Mouse (Mus musculus): Measurements from ENCODE around the gene St5.

The St5 gene

GRCm38 (mm10) chr7:109610348-109610747 is 93.1 kb downstream of the St5 start:
- POLR2A ChIA-PET, result interaction anchor here (0.7 to 3.5 kb wide), 16 partner anchors 8 to 179 kb away, joined by 3 to 33 read pairs (median 4); partner anchors contain the start of gene Rpl27a (in 4 of the 4)
- CTCF ChIA-PET, result interaction anchor here in 1 of 4 experiments (0.9 kb wide), 1 partner anchor 9 kb away, joined by 4 read pairs; no protein-coding TSS in a partner anchor

- ChIA-PET POLR2A (interaction anchor here (0.7 to 3.5 kb wide), 20 partner anchors 9 to 180 kb away, joined by 3 to 33 read pairs (median 4); partner anchors contain the start of gene Rpl27a (in 4 of the 4)), CTCF (interaction anchor here in 1 of 4 experiments (0.9 to 1.2 kb wide), 2 partner anchors 9 to 279 kb away, joined by 3 to 4 read pairs; no protein-coding TSS in a partner anchor)
These were observed 93.7 kb downstream of the St5 start for GRCm38 (mm10) chr7:109609565-109610345.

GRCm38 (mm10) chr7:109608831-109609230 is 94.6 kb downstream of the St5 start:
- ChIA-PET POLR2A (interaction anchor here (0.7 to 3.5 kb wide), 18 partner anchors 8 to 172 kb away, joined by 3 to 33 read pairs (median 4); partner anchors contain the start of genes Rpl27a (in 2 of the 4) and Nrip3 (in 1 of the 4)), CTCF (interaction anchor here in 2 of 4 experiments (0.6 to 1.2 kb wide), 5 partner anchors 59 to 315 kb away, joined by 3 to 17 read pairs (median 5); no protein-coding TSS in a partner anchor)

GRCm38 (mm10) chr7:109606994-109607610 is 96.3 kb downstream of the St5 start:
- POLR2A ChIA-PET, result interaction anchor here in 2 of 4 experiments (1.1 to 2.5 kb wide), 5 partner anchors 9 to 88 kb away, joined by 3 to 10 read pairs (median 4); partner anchors contain the start of gene Rpl27a (in 1 of the 2)
- CTCF ChIA-PET, result no interaction called here

GRCm38 (mm10) chr7:109602562-109602961 is 100.8 kb downstream of the St5 start:
- ChIA-PET CTCF (no interaction called here), POLR2A (interaction anchor here in 1 of 4 experiments (0.9 to 1.6 kb wide), 3 partner anchors 12 to 101 kb away, joined by 3 to 4 read pairs (median 3); partner anchors contain the start of genes Akip1 and St5)

GRCm38 (mm10) chr7:109602022-109602421 is 101.4 kb downstream of the St5 start:
- CTCF ChIA-PET, result no interaction called here

GRCm38 (mm10) chr7:109600702-109601101 is 102.7 kb downstream of the St5 start:
- CTCF ChIA-PET, result no interaction called here
- POLR2A ChIA-PET, result interaction anchor here in 3 of 4 experiments (0.8 to 1.9 kb wide), 18 partner anchors 8 to 386 kb away, joined by 3 to 10 read pairs (median 4); partner anchors contain the start of genes Rpl27a (in 3 of the 3) and Tmem41b (in 1 of the 3)

More at GRCm38 (mm10) chr7:109602022-109602421, 101.4 kb downstream of the St5 start:
- POLR2A ChIA-PET, result interaction anchor here in 2 of 4 experiments (0.8 to 1.9 kb wide), 6 partner anchors 11 to 101 kb away, joined by 3 to 7 read pairs (median 4); partner anchors contain the start of genes Akip1 (in 1 of the 2) and St5 (in 1 of the 2)

- ChIA-PET CTCF (interaction anchor here in 1 of 4 experiments (0.6 kb wide), 1 partner anchor 14 kb away, joined by 3 read pairs; no protein-coding TSS in a partner anchor), POLR2A (interaction anchor here in 3 of 4 experiments (0.8 to 1.9 kb wide), 18 partner anchors 9 to 387 kb away, joined by 3 to 10 read pairs (median 4); partner anchors contain the start of genes Rpl27a (in 3 of the 3) and Tmem41b (in 1 of the 3))
These were observed 103.4 kb downstream of the St5 start for GRCm38 (mm10) chr7:109599998-109600397.

- POLR2A ChIA-PET, result interaction anchor here in 3 of 4 experiments (0.7 to 2.7 kb wide), 16 partner anchors 11 to 77 kb away, joined by 3 to 9 read pairs (median 4); partner anchors contain the start of gene Rpl27a (in 3 of the 3)
- CTCF ChIA-PET, result interaction anchor here in 1 of 4 experiments (0.6 kb wide), 1 partner anchor 108 kb away, joined by 3 read pairs; the partner anchor contains the start of genes Akip1 and St5
These were observed 108.4 kb downstream of the St5 start for GRCm38 (mm10) chr7:109594845-109595531.

- ChIA-PET POLR2A (interaction anchor here in 3 of 4 experiments (0.7 to 2.7 kb wide), 13 partner anchors 12 to 76 kb away, joined by 3 to 9 read pairs (median 4); partner anchors contain the start of gene Rpl27a (in 3 of the 3)), CTCF (interaction anchor here in 1 of 4 experiments (0.6 kb wide), 1 partner anchor 354 kb away, joined by 3 read pairs; no protein-coding TSS in a partner anchor)
These were observed 109.4 kb downstream of the St5 start for GRCm38 (mm10) chr7:109593992-109594391.

- POLR2A ChIA-PET, result interaction anchor here in 2 of 4 experiments (0.5 to 1.3 kb wide), 4 partner anchors 20 to 491 kb away, joined by 3 read pairs; partner anchors contain the start of gene Rpl27a (in 1 of the 2)
- CTCF ChIA-PET, result no interaction called here
These were observed 111.2 kb downstream of the St5 start for GRCm38 (mm10) chr7:109592184-109592583.

GRCm38 (mm10) chr7:109590576-109590975 is 112.8 kb downstream of the St5 start:
- POLR2A ChIA-PET, result interaction anchor here (0.6 to 3.3 kb wide), 19 partner anchors 10 to 459 kb away, joined by 3 to 14 read pairs (median 3); partner anchors contain the start of gene Rpl27a (in 2 of the 4)

GRCm38 (mm10) chr7:109588990-109589389 is 114.4 kb downstream of the St5 start:
- ChIA-PET POLR2A (interaction anchor here (0.5 to 3.3 kb wide), 13 partner anchors 10 to 70 kb away, joined by 3 to 14 read pairs (median 5); partner anchors contain the start of gene Rpl27a (in 2 of the 4)), CTCF (no interaction called here)

More at GRCm38 (mm10) chr7:109590576-109590975, 112.8 kb downstream of the St5 start:
- CTCF ChIA-PET, result interaction anchor here in 1 of 4 experiments (0.5 kb wide), 1 partner anchor 516 kb away, joined by 3 read pairs; no protein-coding TSS in a partner anchor

- POLR2A ChIA-PET, result interaction anchor here in 2 of 4 experiments (0.7 to 3.3 kb wide), 9 partner anchors 15 to 69 kb away, joined by 3 to 14 read pairs (median 5); partner anchors contain the start of gene Rpl27a (in 1 of the 2)
These were observed 115.3 kb downstream of the St5 start for GRCm38 (mm10) chr7:109588145-109588544.

GRCm38 (mm10) chr7:109584467-109584866 is 118.9 kb downstream of the St5 start:
- POLR2A ChIA-PET, result interaction anchor here in 3 of 4 experiments (0.5 to 1.7 kb wide), 7 partner anchors 9 to 78 kb away, joined by 3 to 8 read pairs (median 4); no protein-coding TSS in a partner anchor
- CTCF ChIA-PET, result no interaction called here

More at GRCm38 (mm10) chr7:109588145-109588544, 115.3 kb downstream of the St5 start:
- CTCF ChIA-PET, result interaction anchor here in 2 of 4 experiments (0.6 kb wide), 2 partner anchors 436 to 437 kb away, joined by 4 to 7 read pairs; no protein-coding TSS in a partner anchor

GRCm38 (mm10) chr7:109580489-109580888 is 122.9 kb downstream of the St5 start:
- CTCF ChIA-PET, result no interaction called here
- POLR2A ChIA-PET, result interaction anchor here in 2 of 4 experiments (0.6 to 1.2 kb wide), 3 partner anchors 54 to 62 kb away, joined by 3 to 4 read pairs (median 3); partner anchors contain the start of gene Rpl27a (in 2 of the 2)
